Mouse (Mus musculus): ENCODE results near the gene Rps6kb1.
A peak's percentile ranks its signal among the peaks of the same experiment; 100 is the strongest.

The Rps6kb1 gene

DNA sequence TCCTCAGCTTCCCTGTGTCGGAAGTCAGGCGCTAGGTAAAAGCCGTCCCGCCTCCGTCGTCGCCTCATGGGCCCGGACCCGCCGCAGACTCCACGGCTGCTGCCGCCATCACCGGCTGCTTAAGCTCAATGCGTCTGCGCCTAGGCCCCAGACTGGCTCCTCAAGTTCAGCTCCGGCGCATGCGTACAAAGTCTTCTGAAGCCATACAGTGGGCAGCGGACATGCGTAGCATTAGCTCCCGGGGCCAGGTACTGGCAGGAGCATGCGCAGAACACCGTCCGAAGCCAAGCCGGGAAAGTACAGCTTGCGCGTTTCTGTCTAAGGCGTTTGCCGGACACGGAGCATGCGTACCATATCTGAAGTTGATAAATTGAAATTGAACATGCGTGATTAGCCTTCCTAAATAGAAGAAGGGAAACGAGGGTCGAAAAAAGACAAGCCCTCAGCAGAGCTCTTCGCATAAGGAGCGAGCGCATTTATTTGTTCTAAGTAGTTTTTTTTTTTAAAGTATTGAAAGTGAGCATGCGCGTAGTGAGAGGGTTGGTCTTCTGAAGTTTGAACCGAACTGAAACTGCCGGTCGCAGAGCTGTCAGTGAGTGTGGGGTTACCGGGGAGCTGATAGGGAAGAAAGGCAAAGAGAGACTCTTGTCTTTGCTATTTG is at the start of gene Rps6kb1, which contains the start of gene Tubd1:
Rps6kb1 (minus strand) TSS at position 167 of the 661 bp plus-strand sequence.
Tubd1 (plus strand) TSS at position 353 of the 661 bp plus-strand sequence.
- DNase-seq (ENCODE audit: low spot score in 2 of 2): peak; percentile 99

DNA sequence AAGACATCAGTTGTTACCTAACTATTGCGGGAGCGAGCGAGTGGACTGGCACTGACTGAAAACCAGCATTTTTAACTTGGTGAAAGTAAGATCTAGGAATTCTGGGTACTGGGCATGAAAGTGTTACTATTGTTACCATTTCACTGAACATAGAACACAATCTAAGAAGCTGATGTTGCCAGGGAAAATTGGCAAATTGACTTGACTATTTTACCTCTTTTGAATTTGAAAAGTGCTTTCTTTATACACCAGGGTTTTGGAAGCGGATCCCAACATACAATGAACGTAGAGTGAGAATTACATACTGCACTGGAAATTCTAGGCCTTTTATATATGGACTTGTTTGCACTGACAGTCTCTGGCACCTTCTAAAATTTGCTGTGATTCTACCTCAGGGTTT is 48.8 kb upstream of the Rps6kb1 start:
- no peak for DNase-seq (ENCODE audit: low spot score in 2 of 2)

DNA sequence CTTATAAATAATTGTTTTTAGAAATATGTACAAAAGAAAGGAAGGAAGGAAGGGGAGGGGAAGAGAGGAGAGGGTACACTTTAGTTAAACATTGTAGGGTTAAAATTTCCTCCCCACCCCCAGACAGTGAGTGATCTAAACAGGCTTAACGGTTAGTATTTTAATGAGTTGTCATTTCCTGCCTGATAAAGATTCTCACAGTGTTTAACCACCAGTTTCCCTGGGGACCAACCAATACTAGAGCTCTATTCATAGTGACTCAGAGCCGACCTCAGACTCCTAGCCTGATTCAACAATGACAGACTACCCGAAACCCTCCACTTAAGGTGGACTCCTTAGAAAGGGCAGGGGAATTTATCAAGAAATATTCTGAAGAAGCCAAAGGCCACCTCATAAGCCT is 48.4 kb upstream of the Rps6kb1 start:
- no peak for DNase-seq (ENCODE audit: low spot score in 2 of 2)

DNA sequence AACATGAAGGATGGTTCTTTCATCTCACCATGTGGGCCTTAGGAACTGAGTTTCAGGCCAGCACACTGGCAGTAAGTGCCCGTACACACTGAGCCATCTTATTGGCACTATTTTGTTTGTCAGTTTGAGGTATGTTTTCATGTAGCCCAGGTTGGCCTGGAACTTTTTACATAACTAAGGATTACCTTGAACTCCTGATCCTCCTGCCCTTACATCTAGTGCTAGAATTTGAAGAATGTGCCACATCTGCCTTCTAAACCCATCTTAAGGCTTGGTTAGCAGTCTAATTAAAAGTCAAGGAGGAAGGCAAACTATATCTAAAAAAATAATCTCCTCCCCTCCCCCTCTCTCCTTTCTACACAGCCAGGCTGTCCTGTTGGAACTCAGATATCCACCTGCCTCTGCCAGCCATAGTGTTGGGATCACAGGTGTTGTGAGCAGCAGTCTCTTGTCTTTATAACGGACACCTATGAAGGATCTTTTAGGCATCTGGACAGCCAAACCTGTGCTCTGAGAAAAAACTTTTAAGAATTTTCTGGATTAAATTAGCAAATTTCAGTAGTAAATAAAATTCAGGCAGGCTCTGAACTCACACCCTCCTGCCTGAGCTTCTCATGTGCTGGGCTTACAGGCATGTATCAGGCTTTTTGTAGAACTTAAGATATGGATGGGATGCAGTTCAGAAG is 47.5 kb upstream of the Rps6kb1 start:
- no peak for DNase-seq (ENCODE audit: low spot score in 2 of 2)

DNA sequence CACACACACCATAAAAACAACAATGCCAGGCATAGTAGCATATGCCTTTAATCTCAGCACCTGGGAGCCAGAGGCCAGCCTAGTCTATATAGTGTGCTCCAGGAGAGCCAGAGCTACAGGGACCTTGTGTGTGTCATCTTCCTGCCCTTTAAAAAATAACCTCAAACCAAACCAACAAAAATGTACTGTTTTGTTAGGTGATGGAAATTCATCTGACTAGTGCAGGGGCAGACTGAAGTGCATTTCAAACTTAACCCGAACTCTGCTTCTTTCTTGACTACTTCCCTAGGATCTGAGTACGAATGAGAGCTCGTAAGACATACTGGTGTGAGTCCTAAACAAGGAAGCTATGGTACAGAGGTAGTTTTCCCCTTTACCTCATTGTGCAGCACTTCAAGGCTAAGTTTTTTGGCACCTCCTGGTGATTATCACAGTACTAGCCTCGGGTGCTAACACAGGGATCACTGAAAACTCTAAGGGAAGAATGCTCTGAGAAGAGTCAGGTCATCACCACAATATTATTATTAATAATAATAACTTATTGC is 46.8 kb upstream of the Rps6kb1 start:
- DNase-seq (ENCODE audit: low spot score in 2 of 2): no peak

DNA sequence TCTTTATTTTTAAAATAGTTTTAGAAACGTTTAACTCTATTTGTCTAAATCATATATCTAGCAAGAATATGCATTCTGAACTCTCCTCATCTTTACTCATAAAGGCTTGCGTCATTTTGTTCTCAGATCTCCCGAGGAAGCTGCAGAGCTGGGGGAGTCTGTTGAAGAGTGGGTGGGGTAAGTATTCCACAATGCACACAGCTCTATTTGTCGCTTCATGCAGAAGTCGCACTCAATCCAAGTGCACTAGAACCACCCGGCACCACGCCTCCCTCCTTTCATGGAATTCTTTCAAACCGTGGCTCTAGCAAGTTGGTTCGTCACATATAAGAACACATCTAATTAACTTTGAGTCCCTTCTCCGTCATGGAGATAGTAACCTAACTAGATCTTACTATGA is 46.0 kb upstream of the Rps6kb1 start:
- DNase-seq (ENCODE audit: low spot score in 2 of 2): peak; percentile 23 to 64

DNA sequence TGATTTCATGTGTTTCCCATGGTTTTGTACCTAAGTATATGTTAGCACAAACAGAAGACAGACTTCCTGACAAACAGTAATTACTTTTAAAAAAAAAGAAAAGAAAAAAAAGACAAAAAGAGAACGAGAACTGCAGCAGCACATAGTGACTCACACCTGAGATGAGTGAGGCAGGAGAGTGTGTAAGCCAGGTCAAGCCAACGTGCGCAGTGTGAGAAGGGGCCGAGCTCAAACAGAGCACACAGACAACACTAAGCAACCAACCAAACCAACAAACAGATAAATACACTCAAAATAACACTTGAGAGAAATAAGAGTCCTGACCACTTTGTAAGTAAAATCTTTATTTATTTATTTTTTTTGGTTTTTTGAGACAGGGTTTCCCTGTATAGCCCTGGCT is 45.5 kb upstream of the Rps6kb1 start:
- no peak for DNase-seq (ENCODE audit: low spot score in 2 of 2)

DNA sequence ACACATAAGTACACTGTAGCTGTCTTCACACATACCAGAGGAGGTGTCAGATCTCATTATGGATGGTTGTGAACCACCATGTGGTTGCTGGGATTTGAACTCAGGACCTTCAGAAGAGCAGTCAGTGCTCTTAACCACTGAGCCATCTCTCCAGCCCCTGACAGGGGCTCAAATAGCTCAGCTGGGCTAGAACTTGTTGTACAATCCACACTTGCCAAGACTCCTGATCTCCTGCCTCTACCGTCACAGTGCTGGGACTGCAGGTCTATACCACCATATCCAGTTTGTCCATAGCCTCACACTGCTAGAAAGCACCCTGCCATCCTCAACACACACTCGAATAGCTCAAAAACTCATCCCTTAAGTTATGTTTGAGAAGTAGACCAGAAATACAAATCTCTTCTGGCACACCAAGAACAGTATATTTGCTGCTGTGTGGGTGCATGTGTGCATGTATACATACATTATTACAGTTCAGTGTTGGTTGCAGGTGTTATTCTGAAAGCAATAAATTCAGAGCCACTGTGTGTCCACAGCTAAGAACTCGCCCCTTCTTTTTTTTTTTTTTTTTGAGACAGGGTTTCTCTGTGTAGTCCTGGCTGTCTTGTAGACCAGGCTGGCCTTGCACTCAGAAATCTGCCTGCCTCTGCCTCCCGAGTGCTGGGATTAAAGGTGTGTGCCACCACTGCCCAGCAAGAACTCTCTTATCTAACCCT is 44.1 kb upstream of the Rps6kb1 start:
- no peak for DNase-seq (ENCODE audit: low spot score in 2 of 2)

DNA sequence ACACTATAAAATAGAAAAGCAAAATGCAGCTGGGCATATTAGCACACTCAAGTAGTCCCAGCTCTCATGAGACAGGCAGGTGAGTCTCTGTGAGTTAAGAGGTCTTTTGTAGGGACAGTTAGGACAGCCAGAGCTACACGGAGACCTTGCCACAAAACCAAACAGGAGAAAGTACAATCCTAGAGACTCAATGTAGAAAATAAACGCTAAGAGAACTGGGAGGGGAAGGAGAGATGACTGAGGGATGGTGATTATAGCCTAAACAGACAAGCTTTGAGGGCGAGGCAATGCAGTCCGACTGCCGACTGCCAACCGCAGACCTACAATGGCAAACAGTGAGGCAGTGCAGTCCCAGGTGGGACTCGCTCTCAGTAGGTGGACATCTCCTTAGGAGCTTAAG is 43.2 kb upstream of the Rps6kb1 start:
- DNase-seq (ENCODE audit: low spot score in 2 of 2): no peak

DNA sequence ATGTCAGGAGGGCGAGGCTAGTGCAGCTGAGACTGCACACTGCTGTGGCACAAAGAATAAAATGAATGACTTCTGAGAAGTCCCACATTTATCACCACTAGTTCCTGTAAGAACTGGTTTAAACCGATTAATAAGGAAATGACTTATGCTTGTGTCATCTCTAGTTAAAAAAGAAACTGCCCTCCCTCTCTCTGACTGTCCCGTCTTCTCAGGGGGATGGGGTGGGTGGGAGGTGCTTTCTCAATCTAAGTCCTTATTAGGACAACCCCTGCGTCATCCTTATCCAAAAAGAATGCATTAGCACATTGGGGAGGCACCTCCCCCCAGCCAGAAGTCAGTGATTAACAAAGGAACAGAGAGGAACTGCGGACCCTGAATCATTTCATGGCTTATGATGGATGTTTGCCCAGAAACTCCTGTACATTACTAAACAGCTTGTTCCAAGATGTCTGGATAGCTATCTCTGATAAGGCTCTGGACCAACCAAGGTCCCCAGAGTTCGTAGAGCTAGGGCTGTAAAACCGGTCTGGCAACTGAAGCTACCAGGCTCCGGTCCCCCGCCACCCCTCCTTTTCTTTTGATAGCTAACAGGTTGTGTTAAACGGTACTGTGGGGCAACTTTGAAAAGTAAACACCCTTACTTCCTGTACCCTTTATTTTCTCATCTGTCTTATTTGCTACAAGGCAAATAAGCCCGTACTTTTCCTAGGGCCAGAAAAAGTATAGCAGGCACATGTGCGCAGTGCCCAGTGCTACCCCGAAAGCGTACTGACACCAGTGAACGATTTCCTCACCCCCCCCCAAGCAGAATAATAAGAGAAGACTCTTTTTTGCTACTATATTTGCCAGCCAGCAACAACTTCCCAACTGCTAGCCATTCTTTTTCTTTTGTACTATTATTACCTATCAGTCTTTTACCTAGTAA is 42.5 kb upstream of the Rps6kb1 start:
- DNase-seq (ENCODE audit: low spot score in 2 of 2): no peak

DNA sequence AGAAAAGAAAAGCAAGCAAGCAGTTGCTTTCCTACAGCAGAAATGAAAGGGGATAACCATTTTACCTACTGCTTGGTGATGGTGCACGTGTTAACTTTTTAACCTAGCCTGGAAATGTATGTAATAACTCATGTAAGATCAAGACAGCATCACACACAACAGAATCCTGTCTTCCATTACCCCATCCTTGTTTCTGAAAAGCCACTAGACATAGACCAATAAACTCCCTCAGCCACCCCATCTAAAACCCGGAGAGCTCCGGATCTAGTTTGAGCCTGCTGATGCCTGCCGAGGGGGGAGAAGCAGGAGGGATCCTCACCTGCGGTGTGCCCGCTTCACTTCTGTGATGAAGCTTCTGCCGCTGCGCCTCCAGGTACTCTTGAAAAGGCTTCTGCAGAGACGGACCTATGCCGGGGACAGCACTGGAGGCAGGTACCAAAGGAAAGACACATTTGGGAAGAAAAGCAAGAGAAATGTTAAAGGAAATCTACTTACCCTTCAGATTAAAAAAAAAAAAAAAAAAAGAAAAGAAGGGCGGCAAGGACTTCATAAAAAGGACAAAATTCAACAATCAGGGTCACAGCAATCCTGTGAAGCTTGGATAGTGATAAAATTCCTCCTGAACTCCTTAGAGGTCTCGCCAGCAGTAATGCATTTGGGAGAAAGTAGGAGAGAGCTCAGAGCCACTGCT is 41.7 kb upstream of the Rps6kb1 start:
- no peak for DNase-seq (ENCODE audit: low spot score in 2 of 2)

DNA sequence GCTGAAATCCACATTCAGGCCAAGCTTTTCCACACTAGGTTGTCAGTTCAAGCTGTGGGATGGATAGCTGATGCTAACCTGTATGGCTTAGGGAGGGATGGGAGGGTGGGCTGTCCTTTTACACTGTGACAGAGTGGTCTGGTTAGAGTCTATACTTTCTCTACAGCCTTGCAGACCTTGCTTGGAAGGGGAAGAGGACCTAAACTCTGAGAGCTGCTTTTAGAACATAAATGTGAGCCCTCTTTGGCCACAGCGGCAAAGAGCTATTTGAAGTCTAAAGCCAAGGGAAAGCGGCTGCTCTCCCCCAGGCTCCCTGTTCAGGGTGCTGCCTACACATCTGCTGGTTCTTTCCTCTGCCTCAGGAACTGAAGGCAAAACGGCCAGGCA is 41.0 kb upstream of the Rps6kb1 start:
- DNase-seq (ENCODE audit: low spot score in 2 of 2): no peak

DNA sequence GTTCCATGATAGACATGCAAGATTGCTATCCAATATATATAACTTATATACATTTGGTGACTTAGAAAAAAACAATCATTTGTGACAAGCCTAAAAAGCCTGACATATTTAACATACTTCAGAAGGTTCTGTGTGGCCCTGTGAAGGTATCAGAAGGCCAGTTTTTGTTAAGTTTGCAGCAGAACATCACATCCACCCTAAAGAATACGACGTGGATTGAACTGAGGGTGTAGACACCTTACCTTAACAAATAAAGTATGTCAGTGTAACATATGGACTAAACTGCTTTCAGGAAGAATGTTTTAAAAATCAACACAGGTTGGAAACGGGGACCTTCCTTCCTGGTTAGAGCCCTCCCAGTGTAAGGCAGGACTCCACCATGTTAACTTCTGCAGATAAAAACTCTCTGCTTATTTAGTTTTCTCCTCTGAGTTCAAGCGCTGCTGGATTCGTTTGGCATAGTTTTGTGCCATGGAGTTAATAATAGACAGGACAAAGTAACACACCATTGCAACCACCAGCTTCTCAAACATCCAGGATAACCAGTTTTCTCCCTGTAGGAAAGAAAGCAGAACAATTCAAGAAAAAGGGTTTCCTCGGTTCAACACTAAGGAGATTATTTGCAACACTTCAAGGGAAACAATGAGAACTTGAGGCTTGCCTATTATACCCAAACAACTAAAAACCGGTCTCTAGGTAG is 40.4 kb upstream of the Rps6kb1 start:
- DNase-seq (ENCODE audit: low spot score in 2 of 2): no peak

DNA sequence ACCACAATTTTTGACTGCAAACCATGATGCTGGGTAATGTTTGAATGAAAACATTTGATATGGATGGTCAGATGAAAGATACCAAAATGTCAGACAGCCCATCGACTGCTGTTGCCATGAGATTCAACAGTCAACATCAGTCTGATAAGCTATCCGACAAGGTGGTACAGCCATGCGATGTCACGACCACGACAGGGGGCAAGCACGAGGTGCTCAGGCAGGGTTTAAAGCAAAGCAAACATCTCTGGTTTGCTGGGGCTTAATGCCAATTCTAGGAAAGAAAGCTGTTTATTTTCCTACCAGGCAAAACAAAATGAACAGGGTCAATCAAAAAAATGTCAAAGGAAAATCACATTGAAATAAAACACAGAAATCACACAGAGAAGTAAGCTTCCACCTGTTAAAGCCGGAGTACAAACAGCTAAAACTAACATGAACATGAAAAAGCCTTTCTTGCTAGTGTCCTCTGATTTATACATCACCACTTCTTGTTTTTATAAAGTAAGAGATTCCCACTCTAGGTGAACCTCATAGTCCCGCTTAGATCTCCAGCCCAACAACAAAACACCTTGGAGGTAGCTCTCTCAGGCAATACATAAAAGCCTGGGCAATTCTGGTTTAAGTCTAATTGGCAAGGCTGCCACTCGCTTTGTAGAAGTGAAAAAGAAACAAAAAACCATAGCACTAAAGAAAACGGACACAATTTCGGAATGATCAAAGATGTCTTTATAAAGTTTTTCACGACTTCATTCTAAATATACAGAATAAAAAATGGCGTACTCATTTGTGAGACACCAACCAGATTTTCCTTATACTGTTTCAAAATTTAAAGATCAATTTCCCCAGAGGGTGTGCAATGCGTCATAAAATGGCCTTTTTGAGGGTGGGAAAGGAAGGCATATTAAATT is 39.6 kb upstream of the Rps6kb1 start:
- DNase-seq (ENCODE audit: low spot score in 2 of 2): no peak

DNA sequence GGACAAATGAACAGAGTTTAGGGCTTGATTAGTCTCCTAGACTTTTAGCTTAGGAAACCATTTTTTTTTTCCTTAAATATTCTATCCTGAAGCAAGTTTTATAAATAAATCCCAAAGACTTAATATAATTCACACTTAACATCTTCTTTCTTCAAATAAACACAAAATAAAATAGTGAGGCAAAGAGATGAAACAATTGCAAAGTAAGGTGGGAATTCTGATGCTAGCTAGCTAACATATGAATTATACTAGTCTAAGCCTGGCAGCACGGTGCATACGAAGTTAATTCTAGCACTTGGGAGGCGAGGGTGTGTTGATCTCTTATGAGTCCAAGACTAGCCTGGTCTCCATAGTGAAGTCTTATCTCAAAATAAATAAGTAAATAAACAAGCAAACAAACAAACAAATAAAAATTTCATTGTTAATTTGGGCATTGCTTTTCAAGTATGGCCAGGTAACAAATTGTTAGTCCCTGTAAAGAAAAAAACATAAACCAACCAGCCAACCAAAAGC is 38.8 kb upstream of the Rps6kb1 start:
- DNase-seq (ENCODE audit: low spot score in 2 of 2): no peak

DNA sequence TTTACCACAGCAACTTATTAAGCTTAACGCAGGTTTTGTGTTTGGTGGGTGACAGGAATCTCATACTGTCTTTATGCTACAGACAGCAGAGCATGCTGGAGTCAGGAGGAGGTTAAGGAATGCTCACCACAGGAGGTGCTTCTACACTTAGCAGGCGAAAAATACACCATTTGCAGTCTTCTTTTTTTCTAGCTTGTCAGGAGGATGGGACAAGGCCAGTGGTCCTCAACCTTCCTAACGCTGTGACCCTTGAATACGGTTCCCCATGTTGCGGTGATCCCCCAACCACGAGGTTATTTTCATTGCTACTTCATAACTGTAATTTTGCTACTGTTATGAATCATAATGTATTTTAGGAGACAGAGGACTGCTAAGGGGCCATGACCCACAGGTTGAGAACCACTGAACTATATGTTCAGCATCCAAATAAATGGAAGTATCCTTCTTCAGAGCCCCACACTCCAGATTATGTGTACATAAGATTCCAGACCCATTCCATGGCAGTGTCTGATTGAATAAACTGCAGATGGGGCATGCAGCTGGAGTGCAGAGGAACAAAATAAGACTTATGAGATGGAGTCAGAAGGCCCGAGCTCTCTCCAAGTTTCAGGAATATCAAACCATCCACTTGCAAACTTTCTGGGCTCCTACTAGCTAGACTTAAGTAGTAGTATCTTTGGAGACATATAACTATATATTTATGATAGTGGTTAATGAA is 38.1 kb upstream of the Rps6kb1 start:
- no peak for DNase-seq (ENCODE audit: low spot score in 2 of 2)

DNA sequence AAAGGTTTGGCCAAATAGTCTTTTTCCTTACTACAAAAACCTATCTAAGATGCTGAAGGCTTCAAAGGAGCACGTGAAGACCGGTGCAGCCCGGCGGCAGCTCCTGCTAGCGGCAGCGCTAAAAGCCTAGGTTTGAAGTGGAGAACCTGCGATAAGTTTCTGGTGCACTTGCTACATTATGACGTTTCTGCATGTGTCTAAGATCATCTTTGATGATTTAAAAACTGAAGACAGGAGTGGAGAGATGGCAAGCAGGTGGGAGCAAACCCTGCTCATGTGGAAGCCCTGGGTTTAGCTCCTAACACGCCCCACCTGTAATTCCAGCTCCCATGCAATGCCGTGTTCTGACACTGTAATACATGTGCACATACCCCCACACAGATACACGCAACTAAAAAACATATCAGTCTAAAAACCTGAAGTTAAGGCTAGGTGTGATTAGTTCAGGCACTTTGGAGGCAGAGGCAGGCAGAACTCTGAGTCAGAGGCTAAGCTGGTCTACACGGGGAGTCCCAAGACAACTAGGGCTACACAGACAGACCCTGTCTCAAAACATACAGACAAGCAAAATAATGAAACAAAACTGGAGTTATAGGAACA is 37.4 kb upstream of the Rps6kb1 start:
- no peak for DNase-seq (ENCODE audit: low spot score in 2 of 2)

DNA sequence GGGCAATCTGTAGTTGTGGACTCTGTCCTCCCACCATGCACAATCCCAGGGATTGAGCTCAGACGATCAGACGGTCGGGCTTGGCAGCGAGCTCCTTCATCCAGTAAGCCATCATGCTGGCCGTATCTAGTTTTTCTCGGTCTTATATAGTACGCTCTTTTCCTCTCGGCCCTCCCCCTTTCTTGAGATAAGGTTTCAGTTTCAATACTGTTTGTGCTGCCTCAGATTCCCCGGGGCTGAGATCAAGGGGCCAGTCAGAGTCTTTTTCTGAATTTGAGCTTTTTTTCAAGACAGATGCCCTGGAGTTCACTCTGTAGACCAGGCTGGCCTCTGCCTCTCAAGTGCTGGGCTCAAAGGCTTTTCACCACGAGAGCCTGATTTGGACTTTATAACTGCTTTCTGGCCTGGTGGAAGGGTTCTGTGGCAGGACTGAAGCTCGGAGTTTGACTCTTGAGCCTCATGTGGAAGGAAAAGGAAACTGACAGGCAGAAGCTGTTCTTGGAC is 36.7 kb upstream of the Rps6kb1 start:
- DNase-seq (ENCODE audit: low spot score in 2 of 2): no peak
